Mouse (Mus musculus): ENCODE measurements around the gene Fam222b. TPM values are rescaled to one million over a fixed set of nuclear protein-coding genes. Genes with fewer than 3 reads are reported as not detected.
"Not testable (repeated sequence)": the region's sequence is repeated elsewhere in the genome, so short reads cannot be mapped to it uniquely, and the experiment has no call there.

The Fam222b gene
- polyA plus RNA-seq, 1 experiment from 2014 or later: 26.6 TPM

GRCm38 (mm10) chr11:78183884-78184514, 89.5 kb downstream of the Fam222b start:
- H3K27ac ChIP-seq (ENCODE audit: low read depth, low read length): no peak overlapping the region
- H3K4me1 ChIP-seq (ENCODE audit: control insufficient read depth, insufficient read depth, low read length): peaks cover 29% of the 10 kb centered on the region
- ATAC-seq (ENCODE audit: low FRiP score) (peak; percentile 10; the same call in 1 of the 2 replicates), DNase-seq (ENCODE audit: low spot score, missing footprints) (no peak)
- H3K9me3 ChIP-seq (ENCODE audit: control insufficient read depth, low read length): no peaks in the 10 kb centered on the region
- 61% methylated on average over 10 of the region's 10 CpGs for WGBS
- no peak overlapping the region; the same call in 1 of the 2 replicates for H3K9ac ChIP-seq (ENCODE audit: low read length)
- H3K36me3 ChIP-seq (ENCODE audit: control insufficient read depth, insufficient read depth, low read length): peaks cover 13% of the 10 kb centered on the region
- H3K4me3 ChIP-seq (ENCODE audit: low read depth, low read length): peak overlapping the region; percentile 94; the same call in 1 of the 2 replicates
- peak overlapping the region; percentile 32 for H3K4me2 ChIP-seq
- H3K27me3 ChIP-seq (ENCODE audit: control insufficient read depth, insufficient read depth, low read length): no peaks in the 10 kb centered on the region

- DNase-seq (ENCODE audit: low spot score, missing footprints); H3K27ac ChIP-seq (ENCODE audit: low read depth, low read length); ATAC-seq (ENCODE audit: low FRiP score); H3K9me3 ChIP-seq (ENCODE audit: control insufficient read depth, low read length); H3K4me2 ChIP-seq; H3K4me3 ChIP-seq (ENCODE audit: low read depth, low read length); H3K9ac ChIP-seq (ENCODE audit: low read length); H3K27me3 ChIP-seq (ENCODE audit: control insufficient read depth, insufficient read depth, low read length): not testable (repeated sequence)
- 97% methylated on average over 6 of the region's 6 CpGs for WGBS
- peaks cover 13% of the 10 kb centered on the region for H3K36me3 ChIP-seq (ENCODE audit: control insufficient read depth, insufficient read depth, low read length)
- H3K4me1 ChIP-seq (ENCODE audit: control insufficient read depth, insufficient read depth, low read length): peaks cover 23% of the 10 kb centered on the region
Measured at GRCm38 (mm10) chr11:78184702-78185101, 90.2 kb downstream of the Fam222b start.

DNA sequence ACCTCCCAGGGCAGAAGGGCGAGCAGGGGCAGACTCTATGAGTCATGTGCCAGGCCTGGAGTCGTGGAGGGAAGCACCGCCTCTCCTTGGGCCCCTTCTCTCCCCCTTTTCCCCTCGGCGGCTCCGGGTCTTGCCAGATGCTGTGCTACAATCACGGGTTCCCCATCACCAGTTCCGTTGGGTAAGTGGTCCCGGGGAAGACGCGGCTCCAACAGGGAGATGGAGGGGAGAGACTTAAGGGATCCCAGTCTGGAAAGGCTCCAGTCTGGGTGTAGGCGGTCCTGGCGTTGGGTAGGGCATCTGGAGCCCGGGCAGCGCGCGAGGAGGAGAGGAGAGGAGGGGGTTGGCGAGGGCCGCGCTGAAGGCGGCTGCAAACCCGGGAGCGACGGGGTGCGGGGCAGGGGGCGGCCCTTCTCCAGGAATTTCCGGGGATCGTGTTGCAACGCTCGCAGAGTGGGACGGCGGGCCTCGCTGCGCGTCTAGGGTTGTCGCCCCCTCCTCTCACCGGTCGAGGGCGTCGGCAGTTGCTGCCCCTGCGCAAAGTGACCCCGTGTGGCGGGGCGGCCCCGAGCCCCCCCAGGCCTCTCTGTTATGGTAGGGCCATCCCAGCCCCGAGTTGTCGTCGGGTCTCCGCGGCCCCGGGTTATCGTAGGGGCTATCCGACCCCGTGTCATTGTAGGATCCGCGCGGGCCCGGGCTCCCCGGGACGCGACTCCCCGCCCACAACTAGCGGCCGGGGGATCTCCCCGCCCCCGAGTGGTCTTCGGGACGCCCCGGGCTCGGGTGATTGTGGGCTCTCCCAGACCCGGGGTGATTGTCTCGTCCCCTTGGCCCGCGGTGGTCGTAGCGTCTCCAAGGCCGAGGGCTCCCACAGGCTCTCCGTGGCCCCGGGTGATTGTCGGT, 94.1 kb downstream of the Fam222b start, which contains the start of gene Rab34:
TSS of gene Rab34 (plus strand) at position 100 of the 903 bp plus-strand sequence.
- ATAC-seq (ENCODE audit: low FRiP score): peak; percentile 75
- peak; percentile 97 for DNase-seq (ENCODE audit: low spot score, missing footprints)
- WGBS: under 1% methylated on average over 79 of the region's 80 CpGs
- Histone ChIP-seq H3K4me2 (peak within 1 kb of the TSS; percentile 64), H3K9me3 (ENCODE audit: control insufficient read depth, low read length) (no peaks in the 10 kb centered on the region), H3K4me1 (ENCODE audit: control insufficient read depth, insufficient read depth, low read length) (peaks cover 10% of the 10 kb centered on the region), H3K27me3 (ENCODE audit: control insufficient read depth, insufficient read depth, low read length) (no peaks in the 10 kb centered on the region), H3K27ac (ENCODE audit: low read depth, low read length) (peak within 1 kb of the TSS; percentile 91), H3K9ac (ENCODE audit: low read length) (peak within 1 kb of the TSS; percentile 81), H3K4me3 (ENCODE audit: low read depth, low read length) (peak within 1 kb of the TSS; percentile 54), H3K36me3 (ENCODE audit: control insufficient read depth, insufficient read depth, low read length) (peaks cover 9% of the 10 kb centered on the region)

DNA sequence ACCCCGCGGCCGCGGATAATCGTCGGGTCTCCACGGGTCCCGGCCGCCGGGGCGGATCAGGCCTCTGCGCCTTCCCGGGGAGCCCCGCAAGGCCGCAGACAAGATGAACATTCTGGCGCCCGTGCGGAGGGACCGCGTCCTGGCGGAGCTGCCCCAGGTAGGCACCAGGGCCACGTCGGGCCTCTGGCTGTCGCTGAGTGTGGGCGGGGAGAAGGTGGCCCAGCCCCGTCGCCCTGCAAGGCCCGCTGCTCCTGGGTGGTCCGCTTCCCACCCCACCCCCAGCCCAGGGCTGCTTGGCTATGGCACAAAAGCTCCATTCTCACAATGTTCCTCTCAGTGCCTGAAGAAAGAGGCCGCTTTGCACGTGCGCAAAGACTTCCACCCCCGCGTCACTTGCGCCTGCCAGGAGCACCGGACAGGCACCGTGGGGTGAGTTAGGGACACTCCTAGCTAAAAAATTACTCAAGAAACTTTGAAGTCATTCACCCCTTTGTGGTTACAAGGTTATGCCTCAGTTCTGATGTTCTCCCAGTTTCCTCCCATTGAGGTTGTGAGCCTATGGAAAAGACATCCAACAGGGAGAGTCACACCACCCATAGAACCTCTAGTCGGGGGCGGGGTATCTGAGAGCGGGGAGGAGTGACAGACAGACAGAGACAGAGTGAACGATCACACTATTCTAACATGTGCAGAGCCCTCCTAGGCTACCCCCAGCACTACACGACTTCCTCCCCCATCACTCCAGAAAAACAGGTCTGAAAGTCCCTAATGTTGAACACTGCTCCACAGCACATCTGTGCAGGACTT, 95.0 kb downstream of the Fam222b start:
- ATAC-seq (ENCODE audit: low FRiP score) (peak; percentile 89), DNase-seq (ENCODE audit: low spot score, missing footprints) (peak; percentile 98)
- peaks cover 9% of the 10 kb centered on the region for H3K36me3 ChIP-seq (ENCODE audit: control insufficient read depth, insufficient read depth, low read length)
- under 1% methylated on average over 42 of the region's 42 CpGs for WGBS
- H3K4me2 ChIP-seq: peak overlapping the region; percentile 64
- H3K4me3 ChIP-seq (ENCODE audit: low read depth, low read length): peak overlapping the region; percentile 54
- H3K9me3 ChIP-seq (ENCODE audit: control insufficient read depth, low read length): no peaks in the 10 kb centered on the region
- H3K27me3 ChIP-seq (ENCODE audit: control insufficient read depth, insufficient read depth, low read length): no peaks in the 10 kb centered on the region
- peak overlapping the region; percentile 81 for H3K9ac ChIP-seq (ENCODE audit: low read length)
- H3K4me1 ChIP-seq (ENCODE audit: control insufficient read depth, insufficient read depth, low read length): peaks cover 10% of the 10 kb centered on the region
- peak overlapping the region; percentile 91 for H3K27ac ChIP-seq (ENCODE audit: low read depth, low read length)

GRCm38 (mm10) chr11:78190041-78190440, 95.6 kb downstream of the Fam222b start:
- H3K27ac ChIP-seq (ENCODE audit: low read depth, low read length): peak overlapping the region; percentile 91
- no peak for DNase-seq (ENCODE audit: low spot score, missing footprints)
- H3K4me2 ChIP-seq: peak overlapping the region; percentile 64
- peaks cover 12% of the 10 kb centered on the region for H3K4me1 ChIP-seq (ENCODE audit: control insufficient read depth, insufficient read depth, low read length)
- H3K9ac ChIP-seq (ENCODE audit: low read length): peak overlapping the region; percentile 81
- no peak for ATAC-seq (ENCODE audit: low FRiP score)
- no peaks in the 10 kb centered on the region for H3K9me3 ChIP-seq (ENCODE audit: control insufficient read depth, low read length)
- H3K36me3 ChIP-seq (ENCODE audit: control insufficient read depth, insufficient read depth, low read length): peaks cover 9% of the 10 kb centered on the region
- 71% methylated on average over 6 of the region's 6 CpGs for WGBS
- no peaks in the 10 kb centered on the region for H3K27me3 ChIP-seq (ENCODE audit: control insufficient read depth, insufficient read depth, low read length)
- H3K4me3 ChIP-seq (ENCODE audit: low read depth, low read length): peak overlapping the region; percentile 54

DNA sequence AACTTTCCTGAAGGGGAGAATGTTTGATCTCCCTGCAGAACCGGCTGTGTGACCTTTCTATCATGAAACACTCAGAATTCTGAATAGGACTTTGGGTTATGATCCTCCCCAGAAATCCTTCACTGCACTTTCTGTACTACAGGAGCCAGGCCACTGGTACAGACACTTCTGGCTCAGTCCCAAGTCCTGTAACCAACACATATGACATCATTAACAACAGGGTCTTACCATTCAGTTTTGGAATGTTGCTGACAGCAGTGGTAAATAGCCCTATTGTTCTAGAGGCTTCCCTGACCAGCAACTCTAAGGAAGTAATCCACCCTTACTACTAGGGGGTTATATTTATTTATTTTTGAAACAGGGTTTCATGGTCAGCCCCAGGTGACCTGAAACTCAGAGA, 98.7 kb downstream of the Fam222b start, which contains the start of gene Proca1:
TSS of gene Proca1 (plus strand) at position 280 of the 400 bp plus-strand sequence.
- Histone ChIP-seq H3K4me3 (ENCODE audit: low read depth, low read length) (no peak within 1 kb of the TSS), H3K9me3 (ENCODE audit: control insufficient read depth, low read length) (no peaks in the 10 kb centered on the region), H3K27ac (ENCODE audit: low read depth, low read length) (no peak within 1 kb of the TSS), H3K9ac (ENCODE audit: low read length) (no peak within 1 kb of the TSS; the same call in 1 of the 2 replicates), H3K4me2 (no peak within 1 kb of the TSS), H3K27me3 (ENCODE audit: control insufficient read depth, insufficient read depth, low read length) (no peaks in the 10 kb centered on the region), H3K36me3 (ENCODE audit: control insufficient read depth, insufficient read depth, low read length) (peaks cover 9% of the 10 kb centered on the region), H3K4me1 (ENCODE audit: control insufficient read depth, insufficient read depth, low read length) (peaks cover 10% of the 10 kb centered on the region)
- 77% methylated on average over 1 of the region's 1 CpGs for WGBS
- DNase-seq (ENCODE audit: low spot score, missing footprints) (no peak), ATAC-seq (ENCODE audit: low FRiP score) (no peak)

- H3K27ac ChIP-seq (ENCODE audit: low read depth, low read length): no peak overlapping the region
- no peaks in the 10 kb centered on the region for H3K9me3 ChIP-seq (ENCODE audit: control insufficient read depth, low read length)
- peaks cover 9% of the 10 kb centered on the region for H3K36me3 ChIP-seq (ENCODE audit: control insufficient read depth, insufficient read depth, low read length)
- H3K4me3 ChIP-seq (ENCODE audit: low read depth, low read length): peak overlapping the region; percentile 32
- peak; percentile 73 for ATAC-seq (ENCODE audit: low FRiP score)
- H3K4me2 ChIP-seq: peak overlapping the region; percentile 48
- peak overlapping the region; percentile 44 for H3K9ac ChIP-seq (ENCODE audit: low read length)
- peaks cover 10% of the 10 kb centered on the region for H3K4me1 ChIP-seq (ENCODE audit: control insufficient read depth, insufficient read depth, low read length)
- no peaks in the 10 kb centered on the region for H3K27me3 ChIP-seq (ENCODE audit: control insufficient read depth, insufficient read depth, low read length)
- DNase-seq (ENCODE audit: low spot score, missing footprints): peak; percentile 98
- WGBS: 3% methylated on average over 30 of the region's 30 CpGs
Measured at GRCm38 (mm10) chr11:78194411-78195100, 100.1 kb downstream of the Fam222b start.
